Mouse (Mus musculus) heart, adult 2 months (tissue): ENCODE results near the gene Kmt2c. TPM values are rescaled to one million over a fixed set of nuclear protein-coding genes. Genes with fewer than 3 reads are reported as not detected.

Experiments used
- DNase-seq, 2 experiments: peaks; one replicate each; pipeline ENCODE4 v3.0.0; 2021
- H3K27ac ChIP-seq: fragments of 200-600 bp; 2 replicates; pipeline ENCODE4 v1.8.1; 2022
- H3K27me3 ChIP-seq: fragments of 200-500 bp; 2 replicates; pipeline ENCODE4 v1.6.1; 2012; ENCODE audit warnings: mild to moderate bottlenecking, low read length, inconsistent platforms, mixed read lengths; ENCODE audit not compliant: control insufficient read depth, insufficient read depth
- H3K36me3 ChIP-seq: fragments of 200-500 bp; 2 replicates; pipeline ENCODE4 v1.6.1; 2012; ENCODE audit warnings: low read length, inconsistent platforms; ENCODE audit not compliant: control insufficient read depth, insufficient read depth
- H3K4me1 ChIP-seq: fragments of 200-500 bp; 2 replicates; pipeline ENCODE4 v1.6.1; 2011; ENCODE audit warnings: low read length; ENCODE audit not compliant: control insufficient read depth, insufficient read depth
- H3K4me3 ChIP-seq: fragments of 200-600 bp; 2 replicates; pipeline ENCODE4 v1.8.1; 2022
- H3K79me2 ChIP-seq: fragments of 200-500 bp; replicated peaks from 2 replicates; pipeline ENCODE4 v1.6.1; 2012; ENCODE audit warnings: mild to moderate bottlenecking, inconsistent platforms, low read length, moderate library complexity, mixed read lengths; ENCODE audit not compliant: control insufficient read depth, insufficient read depth
- H3K9ac ChIP-seq: fragments of 200-500 bp; 2 replicates; pipeline ENCODE4 v1.6.1; 2012; ENCODE audit warnings: low read depth, mild to moderate bottlenecking, control low read depth, inconsistent platforms, low read length, mixed read lengths
- CTCF ChIP-seq: fragments of 200-600 bp; IDR thresholded peaks from 2 replicates; pipeline ENCODE4 v1.8.1; 2022; ENCODE audit warnings: antibody characterized with exemption, mild to moderate bottlenecking, moderate library complexity
- EP300 ChIP-seq: fragments of 200-500 bp; IDR thresholded peaks from 2 replicates; pipeline ENCODE4 v1.6.1; 2011; ENCODE audit warnings: low read depth, low read length, control low read depth; ENCODE audit not compliant: insufficient read depth
- POLR2A ChIP-seq: fragments of 200-500 bp; IDR thresholded peaks from 2 replicates; pipeline ENCODE4 v1.6.1; 2011; ENCODE audit warnings: mild to moderate bottlenecking, low read depth, low read length, control low read depth; ENCODE audit not compliant: insufficient read depth
- WGBS: fragments of 180-500 bp; shearing (Covaris S2); methylation state at CpG from one replicate; pipeline ENCODE4 v1.1.7; 2018; 5-methylcytosine and 5-hydroxymethylcytosine counted together
- intact Hi-C: fragments of 180-260 bp; cut with DNase I; formaldehyde crosslinking; loops from one replicate; pipeline ENCODE4 v1.15.1; 2025
- polyA plus RNA-seq: library from polyadenylated mRNA; depleted of rRNA; stranded (reverse); fragments of >200 nt; gene quantifications from 2 replicates; pipeline ENCODE4 v1.2.3, GENCODE M21; 2012
- total RNA-seq, 2 experiments: library from RNA; stranded (reverse); gene quantifications; 2 replicates each; pipeline ENCODE4 v1.2.3; 2021

Gene Kmt2c
- total and polyA plus RNA-seq, 3 experiments = 11.6 to 44.0 (median 43.0) TPM

DNA sequence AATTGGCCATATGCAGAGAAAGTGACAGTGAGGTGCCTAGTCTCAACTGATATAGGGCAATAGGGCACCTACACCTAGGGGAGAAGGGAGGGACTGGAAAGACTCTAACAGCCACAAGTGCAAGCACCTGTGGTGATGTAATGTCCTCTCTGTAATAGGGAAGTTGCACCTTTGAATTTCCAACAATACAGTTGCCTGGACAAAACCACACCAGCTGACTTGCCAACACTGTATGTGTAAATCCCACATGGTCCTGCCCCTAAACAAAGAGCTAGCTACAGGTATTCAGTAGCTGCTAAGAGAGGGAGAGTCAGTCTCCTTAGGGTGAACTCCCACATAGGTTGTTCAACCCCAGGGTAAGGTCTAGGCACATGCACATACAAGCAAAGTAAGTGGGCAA is 41.8 kb upstream of the Kmt2c start:
- DNase-seq = no peak
- Histone ChIP-seq H3K4me3 (no peak overlapping the region), H3K9ac (no peak overlapping the region), H3K36me3 (no peaks in the 10 kb centered on the region), H3K27ac (no peak overlapping the region), H3K79me2 (no peaks in the 10 kb centered on the region), H3K4me1 (no peaks in the 10 kb centered on the region), H3K27me3 (no peaks in the 10 kb centered on the region)
- intact Hi-C loops = no loop called here
- no peak for TF ChIP-seq EP300
- TF ChIP-seq POLR2A = no peak
- no peak for TF ChIP-seq CTCF

DNA sequence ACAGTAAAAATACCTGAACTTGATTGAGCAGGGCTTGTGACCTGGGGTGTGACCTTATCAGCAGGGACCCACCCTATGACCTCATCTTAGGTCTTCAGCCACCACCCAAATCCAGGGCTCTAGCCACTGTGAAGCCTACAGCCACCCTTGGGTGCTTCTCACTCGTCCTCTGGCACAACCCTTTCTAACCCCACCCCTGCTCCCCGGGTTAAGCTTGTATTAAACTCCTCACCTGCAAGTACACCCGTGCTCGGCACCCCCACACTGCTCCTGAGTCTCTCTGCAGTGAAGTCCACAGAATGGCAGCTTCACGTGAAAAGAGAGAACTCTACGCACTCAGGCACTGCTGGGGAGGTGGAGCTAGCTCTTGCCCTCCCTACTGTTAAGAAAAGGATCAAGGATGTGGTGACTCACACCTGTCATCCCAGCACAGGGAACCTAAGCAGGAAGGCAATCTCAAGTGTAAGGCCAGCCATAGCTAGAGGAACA is 38.4 kb upstream of the Kmt2c start:
- Histone ChIP-seq H3K9ac (no peak overlapping the region), H3K27ac (no peak overlapping the region), H3K27me3 (no peaks in the 10 kb centered on the region), H3K4me1 (no peaks in the 10 kb centered on the region), H3K79me2 (no peaks in the 10 kb centered on the region), H3K36me3 (no peaks in the 10 kb centered on the region), H3K4me3 (no peak overlapping the region)
- TF ChIP-seq POLR2A (no peak), EP300 (no peak), CTCF (no peak)
- DNase-seq = no peak
- intact Hi-C loops = no loop called here
- WGBS = 53% methylated on average over 6 of the region's 6 CpGs

DNA sequence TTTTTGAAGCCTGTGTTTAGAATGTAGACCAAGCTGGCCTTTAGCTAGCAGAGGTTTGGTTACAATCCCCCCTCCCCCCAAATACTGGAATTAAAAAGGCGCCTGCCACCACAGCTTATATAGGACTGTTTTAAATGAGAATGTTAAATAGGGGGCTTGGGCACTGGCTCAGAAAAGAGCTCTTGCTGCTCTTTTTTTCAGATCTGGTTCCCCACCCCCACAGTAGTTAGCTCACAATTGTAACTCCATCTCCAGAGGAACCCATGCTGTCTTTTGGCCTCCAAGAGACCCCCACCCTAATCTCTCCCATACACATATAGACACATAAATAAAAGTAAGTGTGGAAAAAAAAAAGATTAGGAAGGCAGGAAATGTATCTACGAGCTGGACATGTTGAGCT is 37.9 kb upstream of the Kmt2c start:
- TF ChIP-seq POLR2A (no peak), CTCF (no peak)
- no peaks in the 10 kb centered on the region for H3K79me2 ChIP-seq
- DNase-seq = no peak
- no peak overlapping the region for H3K27ac ChIP-seq
- intact Hi-C loops = no loop called here
- no peak overlapping the region for H3K4me3 ChIP-seq
- H3K27me3 ChIP-seq = no peaks in the 10 kb centered on the region
- no peaks in the 10 kb centered on the region for H3K36me3 ChIP-seq
- WGBS = 65% methylated on average over 2 of the region's 2 CpGs
- no peaks in the 10 kb centered on the region for H3K4me1 ChIP-seq
- no peak overlapping the region for H3K9ac ChIP-seq

DNA sequence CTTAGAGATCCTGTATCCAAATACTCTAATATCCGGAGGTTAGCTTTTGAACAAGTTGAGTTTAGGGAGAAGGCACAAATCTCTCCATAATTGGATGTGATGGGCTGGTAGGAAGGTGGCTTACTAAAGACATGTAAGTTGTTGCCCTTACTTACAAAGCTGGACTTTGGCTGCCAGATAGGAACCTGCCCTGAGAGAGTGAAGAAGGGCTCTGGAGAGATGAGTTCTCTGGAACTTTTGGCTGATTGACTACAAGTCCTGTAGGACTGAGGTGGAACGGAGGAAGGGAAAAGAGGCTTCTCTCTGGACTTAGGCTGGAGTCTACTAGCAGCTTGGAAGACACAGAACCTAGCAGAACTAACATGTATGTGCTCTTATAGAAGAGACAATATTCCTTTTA is 37.0 kb upstream of the Kmt2c start:
- H3K36me3 ChIP-seq = no peaks in the 10 kb centered on the region
- no peaks in the 10 kb centered on the region for H3K79me2 ChIP-seq
- H3K9ac ChIP-seq = no peak overlapping the region
- no peak for TF ChIP-seq CTCF
- no peak for TF ChIP-seq EP300
- no peak for TF ChIP-seq POLR2A
- DNase-seq = no peak
- no peak overlapping the region for H3K27ac ChIP-seq
- H3K4me3 ChIP-seq = no peak overlapping the region
- intact Hi-C loops = no loop called here
- WGBS = 84% methylated on average over 2 of the region's 2 CpGs
- H3K4me1 ChIP-seq = no peaks in the 10 kb centered on the region
- no peaks in the 10 kb centered on the region for H3K27me3 ChIP-seq

DNA sequence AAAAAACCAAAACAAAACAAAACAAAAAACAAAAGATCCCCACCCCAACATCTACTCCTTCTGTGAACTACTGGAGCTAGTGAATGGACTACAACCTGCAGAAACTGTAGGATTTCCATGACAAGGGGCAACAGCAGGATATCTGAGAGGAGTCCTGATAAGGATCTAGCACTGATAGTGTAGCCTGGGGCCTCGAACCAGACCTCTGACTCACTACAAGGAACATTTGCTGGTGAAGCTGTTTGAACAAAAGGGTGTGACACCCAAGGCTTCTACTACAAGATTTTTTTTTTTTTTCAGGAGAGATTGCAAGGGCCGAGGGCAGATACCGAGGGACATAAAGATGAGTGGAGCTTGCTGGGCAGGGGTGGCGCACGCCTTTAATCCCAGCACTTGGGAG is 34.7 kb upstream of the Kmt2c start:
- H3K9ac ChIP-seq = no peak overlapping the region
- no peaks in the 10 kb centered on the region for H3K4me1 ChIP-seq
- no peak for TF ChIP-seq CTCF
- TF ChIP-seq EP300 = no peak
- no peak for TF ChIP-seq POLR2A
- no peak overlapping the region for H3K27ac ChIP-seq
- no peaks in the 10 kb centered on the region for H3K79me2 ChIP-seq
- intact Hi-C loops = no loop called here
- no peak for DNase-seq
- H3K4me3 ChIP-seq = no peak overlapping the region
- whole genome bisulfite sequencing = 81% methylated on average over 5 of the region's 5 CpGs
- no peaks in the 10 kb centered on the region for H3K27me3 ChIP-seq
- no peaks in the 10 kb centered on the region for H3K36me3 ChIP-seq

DNA sequence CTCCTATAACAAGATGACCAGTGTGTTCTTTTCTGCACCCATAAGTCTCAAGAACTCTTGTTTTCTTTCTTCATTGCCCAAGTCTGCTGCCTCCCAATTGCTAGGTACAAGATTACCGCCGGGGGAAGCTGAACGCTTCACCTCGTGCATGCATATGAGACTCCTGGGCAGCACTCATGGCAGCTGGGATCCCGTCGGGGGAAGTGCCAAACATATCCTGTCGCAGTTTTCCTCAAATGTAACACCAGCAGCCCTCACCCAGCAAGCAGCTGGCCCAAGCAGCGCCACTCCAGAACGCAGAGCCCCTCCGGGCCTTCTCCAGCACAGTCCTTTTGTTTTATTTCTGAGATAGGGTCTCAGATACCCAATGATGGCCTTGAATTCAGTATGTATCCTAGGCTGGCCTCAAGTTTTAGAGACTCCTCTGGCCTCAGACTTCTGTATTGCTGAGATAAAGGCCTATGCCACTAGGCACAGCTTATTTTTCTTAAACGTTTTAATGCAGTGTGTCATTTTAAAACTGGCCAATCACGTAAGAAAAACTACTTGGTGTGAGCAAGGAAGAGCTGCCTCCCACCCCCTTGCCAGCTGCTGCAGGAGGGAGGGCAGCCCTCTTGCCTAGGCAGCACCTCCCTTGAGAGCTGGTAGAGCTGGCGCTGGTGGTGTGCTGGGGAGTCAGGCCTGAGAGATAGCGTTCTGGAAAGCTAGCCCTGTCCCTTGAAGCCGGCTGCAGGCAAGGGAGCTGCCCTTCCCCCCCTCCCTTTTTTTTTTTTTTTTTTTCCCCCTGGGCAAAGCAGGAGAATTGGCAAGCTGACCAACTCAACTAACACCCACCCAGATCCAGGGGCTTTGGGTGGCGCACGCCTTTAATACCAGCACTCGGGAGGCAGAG is 33.9 kb upstream of the Kmt2c start:
- Histone ChIP-seq H3K9ac (no peak overlapping the region), H3K27me3 (no peaks in the 10 kb centered on the region), H3K27ac (no peak overlapping the region), H3K36me3 (no peaks in the 10 kb centered on the region), H3K4me1 (no peaks in the 10 kb centered on the region), H3K79me2 (no peaks in the 10 kb centered on the region), H3K4me3 (no peak overlapping the region)
- TF ChIP-seq CTCF = no peak
- TF ChIP-seq EP300 = no peak
- no peak for TF ChIP-seq POLR2A
- 66% methylated on average over 18 of the region's 18 CpGs for WGBS
- DNase-seq = peak in 1 of 2 experiments; percentile 27
- intact Hi-C loops = no loop called here
